Mouse (Mus musculus) heart, embryonic 15.5 days (tissue): Measurements from ENCODE around the gene Arsa. TPM values are rescaled to one million over a fixed set of nuclear protein-coding genes. Genes with fewer than 3 reads are reported as not detected.

Experiments used
- ATAC-seq: fragments of 200-750 bp; cut with Nextera tagmentation; replicated peaks from 2 replicates; pipeline ENCODE4 v1.8.0; 2017; ENCODE audit warnings: low read depth, moderate TSS enrichment; ENCODE audit not compliant: insufficient number of reproducible peaks, insufficient read depth, low FRiP score
- H3K27ac ChIP-seq: fragments of 300-500 bp; sonication (generic); 2 replicates; pipeline ENCODE4 v1.5.1; 2015; ENCODE audit warnings: mild to moderate bottlenecking, inconsistent platforms
- H3K27me3 ChIP-seq: fragments of 300-500 bp; sonication (generic); 2 replicates; pipeline ENCODE4 v1.6.1; 2015; ENCODE audit warnings: inconsistent platforms
- H3K36me3 ChIP-seq: fragments of 300-500 bp; sonication (generic); 2 replicates; pipeline ENCODE4 v1.6.1; 2015; ENCODE audit warnings: mild to moderate bottlenecking, inconsistent platforms
- H3K4me1 ChIP-seq: fragments of 300-500 bp; sonication (generic); replicated peaks from 2 replicates; pipeline ENCODE4 v1.6.1; 2015; ENCODE audit warnings: inconsistent platforms
- H3K4me2 ChIP-seq: fragments of 300-500 bp; sonication (generic); 2 replicates; pipeline ENCODE4 v1.6.1; 2015; ENCODE audit warnings: inconsistent platforms, mild to moderate bottlenecking, moderate library complexity
- H3K4me3 ChIP-seq: fragments of 300-500 bp; sonication (generic); 2 replicates; pipeline ENCODE4 v1.5.1; 2015; ENCODE audit warnings: mild to moderate bottlenecking, inconsistent platforms
- H3K9ac ChIP-seq: fragments of 300-500 bp; sonication (generic); 2 replicates; pipeline ENCODE4 v1.6.1; 2015; ENCODE audit warnings: mild to moderate bottlenecking, inconsistent platforms
- H3K9me3 ChIP-seq: fragments of 300-500 bp; sonication (generic); replicated peaks from 2 replicates; pipeline ENCODE4 v1.6.1; 2016; ENCODE audit warnings: inconsistent platforms
- WGBS: fragments of 180-500 bp; shearing (Covaris S2); methylation state at CpG from one replicate; pipeline ENCODE4 v1.1.7; 2015; ENCODE audit warnings: mixed read lengths; 5-methylcytosine and 5-hydroxymethylcytosine counted together
- polyA plus RNA-seq: library from polyadenylated mRNA; unstranded; fragments of >200 nt; fragmentation: Nextera tagmentation; extraction: Ambion mirVana; gene quantifications from 2 replicates; pipeline ENCODE4 v1.2.1, GENCODE M21; 2015

Arsa gene
- polyA plus RNA-seq: 16.3 and 19.9 TPM in 2 replicates

GRCm38 (mm10) chr15:89477091-89477491 lies at the start of gene Arsa:
Arsa (minus strand) TSS chr15:89477425.
- no peaks in the 10 kb centered on the region for H3K36me3 ChIP-seq
- ATAC-seq: no peak
- H3K9ac ChIP-seq: peak within 1 kb of the TSS; percentile 72
- no peaks in the 10 kb centered on the region for H3K27me3 ChIP-seq
- no peaks in the 10 kb centered on the region for H3K9me3 ChIP-seq
- peak within 1 kb of the TSS; percentile 96 for H3K4me2 ChIP-seq
- H3K27ac ChIP-seq: peak within 1 kb of the TSS; percentile 88
- peaks cover 19% of the 10 kb centered on the region for H3K4me1 ChIP-seq
- peak within 1 kb of the TSS; percentile 75 for H3K4me3 ChIP-seq
- WGBS: 32% methylated on average over 9 of the region's 9 CpGs

GRCm38 (mm10) chr15:89526776-89527325 lies 49.6 kb upstream of the Arsa start:
- Histone ChIP-seq H3K4me2 (no peak overlapping the region), H3K9me3 (no peaks in the 10 kb centered on the region), H3K4me3 (no peak overlapping the region), H3K4me1 (peaks cover 10% of the 10 kb centered on the region), H3K36me3 (no peaks in the 10 kb centered on the region), H3K27me3 (peaks cover 50% of the 10 kb centered on the region), H3K9ac (no peak overlapping the region), H3K27ac (no peak overlapping the region)
- 87% methylated on average over 19 of the region's 19 CpGs for WGBS
- no peak for ATAC-seq

GRCm38 (mm10) chr15:89525896-89526295 lies 48.7 kb upstream of the Arsa start:
- peaks cover 10% of the 10 kb centered on the region for H3K4me1 ChIP-seq
- ATAC-seq: no peak
- WGBS: 56% methylated on average over 7 of the region's 7 CpGs
- no peak overlapping the region for H3K27ac ChIP-seq
- H3K4me3 ChIP-seq: no peak overlapping the region
- H3K4me2 ChIP-seq: no peak overlapping the region
- no peaks in the 10 kb centered on the region for H3K9me3 ChIP-seq
- H3K27me3 ChIP-seq: peaks cover 47% of the 10 kb centered on the region
- H3K36me3 ChIP-seq: no peaks in the 10 kb centered on the region
- H3K9ac ChIP-seq: no peak overlapping the region

GRCm38 (mm10) chr15:89525464-89525863 lies 48.2 kb upstream of the Arsa start:
- H3K36me3 ChIP-seq: no peaks in the 10 kb centered on the region
- H3K27me3 ChIP-seq: peaks cover 43% of the 10 kb centered on the region
- no peak overlapping the region for H3K4me3 ChIP-seq
- H3K9ac ChIP-seq: no peak overlapping the region
- no peaks in the 10 kb centered on the region for H3K9me3 ChIP-seq
- WGBS: 87% methylated on average over 8 of the region's 8 CpGs
- H3K4me1 ChIP-seq: peaks cover 10% of the 10 kb centered on the region
- ATAC-seq: no peak
- H3K4me2 ChIP-seq: no peak overlapping the region
- no peak overlapping the region for H3K27ac ChIP-seq

- Histone ChIP-seq H3K27ac (no peak overlapping the region), H3K4me2 (no peak overlapping the region), H3K4me3 (0 out of 2 replicates have a peak overlapping the region, but pooled peaks have one; percentile 56), H3K4me1 (peaks cover 10% of the 10 kb centered on the region), H3K36me3 (no peaks in the 10 kb centered on the region), H3K9ac (no peak overlapping the region), H3K9me3 (no peaks in the 10 kb centered on the region), H3K27me3 (peaks cover 43% of the 10 kb centered on the region)
- ATAC-seq: no peak
- 71% methylated on average over 8 of the region's 8 CpGs for WGBS
These were observed 47.6 kb upstream of the Arsa start for GRCm38 (mm10) chr15:89524611-89525415.

- Histone ChIP-seq H3K9me3 (no peaks in the 10 kb centered on the region), H3K36me3 (no peaks in the 10 kb centered on the region), H3K27me3 (peaks cover 43% of the 10 kb centered on the region), H3K4me3 (peak overlapping the region; percentile 56), H3K4me1 (peaks cover 10% of the 10 kb centered on the region), H3K9ac (peak overlapping the region; percentile 45), H3K4me2 (peak overlapping the region; percentile 92), H3K27ac (no peak overlapping the region)
- WGBS: 26% methylated on average over 40 of the region's 52 CpGs
- no peak for ATAC-seq
These were observed 46.9 kb upstream of the Arsa start for GRCm38 (mm10) chr15:89524001-89524571.

GRCm38 (mm10) chr15:89523283-89523832 lies 46.1 kb upstream of the Arsa start:
- Histone ChIP-seq H3K4me1 (peaks cover 10% of the 10 kb centered on the region), H3K36me3 (no peaks in the 10 kb centered on the region), H3K4me3 (peak overlapping the region; percentile 56), H3K9me3 (no peaks in the 10 kb centered on the region), H3K9ac (0 out of 2 replicates have a peak overlapping the region, but pooled peaks have one; percentile 45), H3K4me2 (peak overlapping the region; percentile 92), H3K27ac (no peak overlapping the region), H3K27me3 (peaks cover 43% of the 10 kb centered on the region)
- WGBS: 22% methylated on average over 23 of the region's 47 CpGs
- no peak; the same call in 1 of the 2 replicates for ATAC-seq

- H3K36me3 ChIP-seq: no peaks in the 10 kb centered on the region
- H3K4me1 ChIP-seq: peaks cover 10% of the 10 kb centered on the region
- peaks cover 43% of the 10 kb centered on the region for H3K27me3 ChIP-seq
- no peak overlapping the region for H3K27ac ChIP-seq
- H3K9me3 ChIP-seq: no peaks in the 10 kb centered on the region
- no peak overlapping the region for H3K9ac ChIP-seq
- no peak overlapping the region for H3K4me3 ChIP-seq
- 83% methylated on average over 10 of the region's 10 CpGs for WGBS
- no peak for ATAC-seq
- H3K4me2 ChIP-seq: peak overlapping the region; percentile 92
These were observed 45.5 kb upstream of the Arsa start for GRCm38 (mm10) chr15:89522566-89523282.

GRCm38 (mm10) chr15:89521951-89522350 lies 44.7 kb upstream of the Arsa start:
- no peak overlapping the region for H3K4me2 ChIP-seq
- H3K4me1 ChIP-seq: peaks cover 10% of the 10 kb centered on the region
- 53% methylated on average over 7 of the region's 7 CpGs for WGBS
- H3K27ac ChIP-seq: no peak overlapping the region
- H3K4me3 ChIP-seq: no peak overlapping the region
- H3K36me3 ChIP-seq: no peaks in the 10 kb centered on the region
- no peak overlapping the region for H3K9ac ChIP-seq
- H3K9me3 ChIP-seq: no peaks in the 10 kb centered on the region
- H3K27me3 ChIP-seq: peaks cover 43% of the 10 kb centered on the region
- no peak for ATAC-seq

- Histone ChIP-seq H3K4me1 (no peaks in the 10 kb centered on the region), H3K9me3 (no peaks in the 10 kb centered on the region), H3K9ac (no peak overlapping the region), H3K27ac (no peak overlapping the region), H3K27me3 (no peaks in the 10 kb centered on the region), H3K4me2 (no peak overlapping the region), H3K4me3 (no peak overlapping the region), H3K36me3 (no peaks in the 10 kb centered on the region)
- 56% methylated on average over 4 of the region's 4 CpGs for WGBS
- no peak for ATAC-seq
These were observed 35.5 kb upstream of the Arsa start for GRCm38 (mm10) chr15:89512679-89513078.

GRCm38 (mm10) chr15:89507751-89508150 lies 30.5 kb upstream of the Arsa start:
- WGBS: 77% methylated on average over 8 of the region's 8 CpGs
- ATAC-seq: no peak
- Histone ChIP-seq H3K27ac (no peak overlapping the region), H3K4me3 (no peak overlapping the region), H3K9me3 (no peaks in the 10 kb centered on the region), H3K4me1 (no peaks in the 10 kb centered on the region), H3K27me3 (no peaks in the 10 kb centered on the region), H3K9ac (no peak overlapping the region), H3K4me2 (no peak overlapping the region), H3K36me3 (no peaks in the 10 kb centered on the region)
